Mouse (Mus musculus) forebrain, embryonic 14.5 days (tissue): ENCODE measurements around the gene Aldh1a2. TPM values are rescaled to one million over a fixed set of nuclear protein-coding genes. Genes with fewer than 3 reads are reported as not detected.

Source experiments
- ATAC-seq: fragments of 200-750 bp; cut with Nextera tagmentation; 2 replicates; pipeline ENCODE4 v1.8.0; 2017; ENCODE audit warnings: mild to moderate bottlenecking, moderate library complexity
- DNase-seq: peaks from one replicate; pipeline ENCODE4 v3.0.0-alpha.2; 2015; ENCODE audit warnings: low spot score
- H3K27ac ChIP-seq: fragments of 300-500 bp; sonication (generic); 2 replicates; pipeline ENCODE4 v1.5.1; 2014; ENCODE audit warnings: low read depth, mild to moderate bottlenecking, control low read depth, low read length, moderate library complexity
- H3K27me3 ChIP-seq: fragments of 300-500 bp; sonication (generic); replicated peaks from 2 replicates; pipeline ENCODE4 v1.6.1; 2014; ENCODE audit warnings: low read length, control low read depth, mixed read lengths; ENCODE audit not compliant: control insufficient read depth, insufficient read depth
- H3K36me3 ChIP-seq: fragments of 300-500 bp; sonication (generic); 2 replicates; pipeline ENCODE4 v1.6.1; 2014; ENCODE audit warnings: low read length, control low read depth; ENCODE audit not compliant: control insufficient read depth, insufficient read depth
- H3K4me1 ChIP-seq: fragments of 300-500 bp; sonication (generic); 2 replicates; pipeline ENCODE4 v1.6.1; 2014; ENCODE audit warnings: antibody characterized with exemption, low read length, control low read depth; ENCODE audit not compliant: control insufficient read depth, insufficient read depth
- H3K4me2 ChIP-seq: fragments of 300-500 bp; sonication (generic); 2 replicates; pipeline ENCODE4 v1.6.1; 2014; ENCODE audit warnings: mild to moderate bottlenecking, control low read depth, low read length
- H3K4me3 ChIP-seq: fragments of 300-500 bp; sonication (generic); 2 replicates; pipeline ENCODE4 v1.5.1; 2014; ENCODE audit warnings: low read depth, low read length, control low read depth
- H3K9ac ChIP-seq: fragments of 300-500 bp; sonication (generic); 2 replicates; pipeline ENCODE4 v1.6.1; 2014; ENCODE audit warnings: mild to moderate bottlenecking, low read length, control low read depth, moderate library complexity
- H3K9me3 ChIP-seq: fragments of 300-500 bp; sonication (generic); replicated peaks from 2 replicates; pipeline ENCODE4 v1.6.1; 2016; ENCODE audit warnings: low read length, control low read depth, mixed read lengths; ENCODE audit not compliant: control insufficient read depth
- WGBS: fragments of 180-500 bp; shearing (Covaris S2); extraction: QIAGEN DNeasy Blood & Tissue Kit; methylation state at CpG from one replicate; pipeline ENCODE4 v1.1.7; 2014; 5-methylcytosine and 5-hydroxymethylcytosine counted together
- polyA plus RNA-seq: library from polyadenylated mRNA; unstranded; fragments of >200 nt; fragmentation: Nextera tagmentation; extraction: Ambion mirVana; gene quantifications from 2 replicates; pipeline ENCODE4 v1.2.1, GENCODE M21; 2014

Gene Aldh1a2
- polyA plus RNA-seq, 1 experiment from 2014 or later, result 12.4 TPM

- peak; percentile 3 for DNase-seq
- Histone ChIP-seq H3K27ac (no peak overlapping the region), H3K4me1 (no peaks in the 10 kb centered on the region), H3K9me3 (no peaks in the 10 kb centered on the region), H3K9ac (no peak overlapping the region), H3K4me3 (no peak overlapping the region), H3K27me3 (no peaks in the 10 kb centered on the region), H3K36me3 (no peaks in the 10 kb centered on the region), H3K4me2 (no peak overlapping the region)
- no peak for ATAC-seq
- WGBS, result 71% methylated on average over 14 of the region's 14 CpGs
These were observed 60.6 kb downstream of the Aldh1a2 start for GRCm38 (mm10) chr9:71276149-71276721.

GRCm38 (mm10) chr9:71278741-71279140 is 63.2 kb downstream of the Aldh1a2 start:
- Histone ChIP-seq H3K9me3 (no peaks in the 10 kb centered on the region), H3K27ac (no peak overlapping the region), H3K4me3 (no peak overlapping the region), H3K27me3 (no peaks in the 10 kb centered on the region), H3K4me1 (no peaks in the 10 kb centered on the region), H3K36me3 (no peaks in the 10 kb centered on the region), H3K9ac (no peak overlapping the region), H3K4me2 (no peak overlapping the region)
- ATAC-seq (no peak), DNase-seq (no peak)
- 87% methylated on average over 4 of the region's 4 CpGs for WGBS

DNA sequence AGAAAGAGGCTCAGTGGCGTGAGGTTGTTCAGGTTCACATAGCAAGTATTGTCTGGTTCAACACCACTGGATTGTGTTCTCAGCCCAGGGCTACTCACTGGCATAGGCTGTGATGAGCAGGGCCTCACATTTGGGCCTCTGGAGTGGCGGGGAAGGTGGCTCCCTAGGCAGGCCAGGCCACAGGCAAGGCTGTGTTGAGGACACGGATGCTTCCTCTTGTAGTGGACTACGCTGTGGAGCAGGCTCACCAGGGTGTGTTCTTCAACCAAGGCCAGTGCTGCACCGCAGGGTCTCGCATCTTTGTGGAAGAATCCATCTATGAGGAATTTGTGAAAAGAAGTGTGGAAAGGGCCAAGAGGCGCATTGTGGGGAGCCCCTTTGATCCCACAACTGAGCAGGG is 67.6 kb downstream of the Aldh1a2 start:
- Histone ChIP-seq H3K4me3 (no peak overlapping the region), H3K27ac (no peak overlapping the region), H3K4me2 (no peak overlapping the region), H3K36me3 (no peaks in the 10 kb centered on the region), H3K27me3 (no peaks in the 10 kb centered on the region), H3K9me3 (no peaks in the 10 kb centered on the region), H3K9ac (no peak overlapping the region), H3K4me1 (no peaks in the 10 kb centered on the region)
- ATAC-seq (no peak), DNase-seq (no peak)
- 89% methylated on average over 7 of the region's 7 CpGs for WGBS

DNA sequence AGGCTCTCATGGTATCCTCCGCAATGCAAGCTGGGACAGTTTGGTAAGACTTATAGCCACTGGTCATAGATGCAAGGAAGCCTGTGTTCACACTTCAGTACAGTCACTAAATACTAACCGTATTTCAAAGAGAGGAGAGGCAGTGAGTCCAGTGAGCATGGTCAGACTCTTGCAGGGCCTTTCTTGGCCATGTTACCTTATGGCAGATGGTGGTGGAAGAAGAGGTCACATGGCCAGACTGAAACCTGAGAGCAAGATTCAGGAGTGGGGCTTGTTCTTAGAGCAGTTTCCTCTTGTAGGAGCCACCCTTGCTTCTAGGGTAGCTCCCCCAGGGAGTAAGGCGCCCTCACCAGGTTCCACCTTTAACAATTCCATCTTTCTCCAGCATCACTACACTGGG is 69.6 kb downstream of the Aldh1a2 start:
- no peaks in the 10 kb centered on the region for H3K27me3 ChIP-seq
- ATAC-seq (no peak), DNase-seq (no peak)
- no peak overlapping the region for H3K27ac ChIP-seq
- H3K9me3 ChIP-seq, result no peaks in the 10 kb centered on the region
- no peak overlapping the region for H3K4me2 ChIP-seq
- WGBS, result 97% methylated on average over 3 of the region's 3 CpGs
- H3K9ac ChIP-seq, result no peak overlapping the region
- no peaks in the 10 kb centered on the region for H3K4me1 ChIP-seq
- H3K36me3 ChIP-seq, result no peaks in the 10 kb centered on the region
- no peak overlapping the region for H3K4me3 ChIP-seq

DNA sequence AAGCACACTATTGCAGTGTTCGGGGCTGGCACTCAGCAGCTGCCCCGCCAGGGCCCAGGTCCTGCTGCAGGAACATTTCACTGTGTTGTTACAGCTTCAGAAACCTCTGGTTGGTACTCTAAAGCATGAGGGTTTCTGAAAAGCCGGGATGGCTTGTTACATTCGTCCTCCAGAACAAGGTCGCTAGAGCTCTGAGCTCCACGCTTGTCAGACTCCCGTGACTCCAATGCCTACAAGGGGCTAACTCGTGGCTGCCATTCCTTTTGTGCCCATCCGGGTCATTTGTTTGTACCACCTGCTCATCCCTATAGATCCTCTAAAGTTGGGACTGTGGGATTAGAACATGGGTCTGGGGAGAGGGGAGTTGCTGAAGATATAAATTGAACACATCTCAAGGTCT is 70.8 kb downstream of the Aldh1a2 start:
- Histone ChIP-seq H3K9ac (no peak overlapping the region), H3K27me3 (no peaks in the 10 kb centered on the region), H3K36me3 (no peaks in the 10 kb centered on the region), H3K4me1 (no peaks in the 10 kb centered on the region), H3K9me3 (no peaks in the 10 kb centered on the region), H3K4me3 (no peak overlapping the region), H3K4me2 (no peak overlapping the region), H3K27ac (no peak overlapping the region)
- DNase-seq (no peak), ATAC-seq (no peak)
- 94% methylated on average over 9 of the region's 9 CpGs for WGBS

DNA sequence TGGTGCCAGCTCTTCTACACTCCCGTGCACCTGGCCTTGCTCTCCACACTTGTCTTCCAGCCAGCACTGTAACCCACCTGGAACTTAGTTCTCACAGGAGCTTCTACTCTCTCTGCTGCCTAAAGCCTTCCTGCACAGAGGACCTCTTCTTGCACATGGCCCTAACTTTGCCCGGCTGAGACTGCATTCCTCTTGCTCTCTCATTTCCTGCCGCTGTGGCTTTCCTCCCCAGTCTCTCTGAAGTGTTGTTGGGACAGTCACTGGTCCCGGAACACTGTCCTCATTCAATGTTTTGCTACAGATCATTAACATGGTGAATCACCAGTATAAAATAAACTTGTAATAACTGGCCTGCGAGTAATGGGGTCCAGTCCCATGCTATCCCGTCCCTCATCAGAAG is 73.1 kb downstream of the Aldh1a2 start:
- no peak overlapping the region for H3K9ac ChIP-seq

GRCm38 (mm10) chr9:71289810-71290209 is 74.2 kb downstream of the Aldh1a2 start:
- Histone ChIP-seq H3K4me1 (no peaks in the 10 kb centered on the region), H3K36me3 (no peaks in the 10 kb centered on the region), H3K27ac (no peak overlapping the region), H3K9ac (no peak overlapping the region), H3K27me3 (no peaks in the 10 kb centered on the region), H3K9me3 (no peaks in the 10 kb centered on the region), H3K4me3 (no peak overlapping the region), H3K4me2 (no peak overlapping the region)
- 80% methylated on average over 3 of the region's 3 CpGs for WGBS
- DNase-seq (no peak), ATAC-seq (no peak)

More for the DNA sequence above, 73.1 kb downstream of the Aldh1a2 start:
- DNase-seq (no peak), ATAC-seq (no peak)
- WGBS, result 94% methylated on average over 6 of the region's 6 CpGs
- H3K27ac ChIP-seq, result no peak overlapping the region
- no peaks in the 10 kb centered on the region for H3K36me3 ChIP-seq
- no peak overlapping the region for H3K4me2 ChIP-seq
- H3K27me3 ChIP-seq, result no peaks in the 10 kb centered on the region
- no peak overlapping the region for H3K4me3 ChIP-seq
- no peaks in the 10 kb centered on the region for H3K4me1 ChIP-seq
- H3K9me3 ChIP-seq, result no peaks in the 10 kb centered on the region

- 73% methylated on average over 1 of the region's 1 CpGs for WGBS
- H3K4me1 ChIP-seq, result no peaks in the 10 kb centered on the region
- no peaks in the 10 kb centered on the region for H3K27me3 ChIP-seq
- H3K9me3 ChIP-seq, result no peaks in the 10 kb centered on the region
- H3K9ac ChIP-seq, result no peak overlapping the region
- H3K4me3 ChIP-seq, result no peak overlapping the region
- no peak overlapping the region for H3K27ac ChIP-seq
- ATAC-seq, result no peak
- H3K4me2 ChIP-seq, result no peak overlapping the region
- DNase-seq, result no peak
- H3K36me3 ChIP-seq, result no peaks in the 10 kb centered on the region
These were observed 75.1 kb downstream of the Aldh1a2 start for GRCm38 (mm10) chr9:71290730-71291129.

- no peaks in the 10 kb centered on the region for H3K36me3 ChIP-seq
- H3K4me3 ChIP-seq, result no peak overlapping the region
- no peaks in the 10 kb centered on the region for H3K4me1 ChIP-seq
- H3K9ac ChIP-seq, result no peak overlapping the region
- 73% methylated on average over 8 of the region's 8 CpGs for WGBS
- H3K27ac ChIP-seq, result no peak overlapping the region
- no peaks in the 10 kb centered on the region for H3K27me3 ChIP-seq
- H3K4me2 ChIP-seq, result no peak overlapping the region
- DNase-seq (no peak), ATAC-seq (no peak)
- no peaks in the 10 kb centered on the region for H3K9me3 ChIP-seq
These were observed 79.9 kb downstream of the Aldh1a2 start for GRCm38 (mm10) chr9:71295501-71295900.
